Mouse (Mus musculus): ENCODE measurements at regions not wholly inside any gene's neighbourhood (a gene's known extent, or its start where the extent isn't known, plus 50 kb on each side); places are given as distances from the start of the nearest gene placed in this dataset.

DNA sequence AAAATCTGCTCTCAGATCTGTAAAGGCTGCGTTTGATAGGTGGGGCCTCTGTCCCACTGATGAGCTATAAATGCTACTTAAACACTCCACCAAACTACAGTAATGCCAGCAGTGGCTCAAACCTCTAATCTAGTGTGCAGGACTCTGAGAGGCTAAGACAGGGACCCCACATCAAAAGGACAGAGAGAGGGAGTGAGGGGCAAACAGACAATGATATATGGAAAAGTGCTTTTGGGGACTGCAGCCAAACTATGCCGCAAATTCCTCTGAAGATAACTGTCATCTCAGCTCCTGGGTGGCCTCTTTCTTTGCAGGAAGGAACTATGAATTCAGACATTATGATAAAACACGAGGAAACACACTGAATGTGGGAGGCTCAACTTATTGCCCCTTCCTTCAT is 138.9 kb upstream of the Ddit4l start:
- no peak for DNase-seq (ENCODE audit: low spot score in 2 of 2)

DNA sequence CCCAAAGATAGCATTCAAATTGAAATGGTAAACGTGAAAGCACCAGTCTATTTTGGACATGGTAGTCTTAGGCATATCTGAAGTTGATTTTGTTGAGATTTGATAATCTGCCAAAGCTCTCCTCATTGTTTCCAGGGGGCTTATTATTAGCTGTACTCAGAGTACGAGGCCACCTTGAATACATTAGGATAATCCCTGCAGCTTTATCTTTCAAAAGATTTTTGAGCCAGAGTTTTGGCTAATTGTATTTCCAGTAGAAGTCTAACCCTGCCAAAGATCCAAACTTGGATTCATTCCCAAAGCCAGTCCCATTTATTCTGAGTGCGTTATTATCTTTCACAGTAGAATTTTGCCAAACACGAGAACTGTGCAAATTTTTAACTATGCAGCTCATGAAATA is 138.4 kb upstream of the Ddit4l start:
- DNase-seq (ENCODE audit: low spot score in 2 of 2), result no peak

DNA sequence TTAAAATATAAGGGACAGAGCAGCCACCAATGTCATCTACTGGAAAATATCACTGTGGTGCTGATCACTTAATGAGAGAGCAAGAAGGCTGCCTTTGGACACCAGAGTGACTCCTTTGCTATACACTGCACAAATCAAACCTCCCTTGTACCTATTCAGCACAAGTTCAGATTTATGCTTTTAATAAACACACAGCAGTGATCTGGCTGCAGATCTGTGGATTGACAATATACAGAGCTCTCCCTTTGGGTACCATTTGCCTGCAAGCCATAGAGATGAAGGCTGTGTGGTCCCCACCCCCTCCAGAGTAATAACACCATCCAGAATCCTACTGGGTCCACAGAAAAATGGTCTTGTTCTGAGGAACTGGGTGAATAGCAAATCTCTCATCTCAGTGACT is 131.8 kb upstream of the Ddit4l start:
- DNase-seq (ENCODE audit: low spot score in 2 of 2), result no peak

DNA sequence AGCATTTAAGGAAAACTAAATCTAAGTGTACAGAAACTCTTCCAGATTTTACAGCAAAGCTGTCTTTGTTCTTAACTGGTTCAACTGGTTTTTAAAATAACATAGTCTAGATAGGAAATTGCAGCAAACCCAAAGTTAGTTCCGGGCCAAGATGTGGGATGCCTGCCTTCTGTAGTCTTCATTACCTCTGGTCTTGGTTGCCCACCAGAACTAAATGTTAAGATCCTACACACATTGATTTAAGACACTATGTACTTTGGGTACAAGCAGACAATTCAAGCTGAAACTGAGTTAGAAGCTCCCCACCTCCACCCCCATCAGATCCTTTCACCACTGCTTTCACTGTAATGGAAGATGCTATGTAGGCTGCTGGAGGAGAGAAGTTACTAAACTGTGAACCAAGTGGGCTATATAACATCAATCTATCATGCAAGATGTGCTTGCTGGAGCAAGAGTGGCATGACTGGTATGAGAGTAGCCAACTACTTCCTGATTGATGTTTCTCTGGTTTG is 129.8 kb upstream of the Ddit4l start:
- no peak for DNase-seq (ENCODE audit: low spot score in 2 of 2)

DNA sequence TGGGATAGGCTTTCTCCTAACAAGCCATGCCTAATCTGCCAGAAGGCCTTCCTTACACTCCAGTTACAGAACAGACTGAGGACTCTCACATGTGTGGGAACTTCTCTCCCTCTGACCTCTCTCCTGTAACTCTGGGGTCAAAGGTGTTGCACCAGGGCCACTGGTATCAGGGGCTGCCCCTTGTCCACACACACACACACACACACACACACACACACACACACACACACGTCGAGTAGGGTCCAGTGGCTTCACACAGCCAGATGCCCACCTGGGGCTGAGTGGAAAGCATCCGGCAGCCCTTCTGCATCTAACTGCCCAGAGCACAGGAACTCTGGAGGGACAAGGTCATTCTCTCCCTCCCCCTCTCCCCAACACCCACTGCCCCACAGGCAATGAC is 123.1 kb upstream of the Ddit4l start:
- DNase-seq (ENCODE audit: low spot score in 2 of 2), result no peak

DNA sequence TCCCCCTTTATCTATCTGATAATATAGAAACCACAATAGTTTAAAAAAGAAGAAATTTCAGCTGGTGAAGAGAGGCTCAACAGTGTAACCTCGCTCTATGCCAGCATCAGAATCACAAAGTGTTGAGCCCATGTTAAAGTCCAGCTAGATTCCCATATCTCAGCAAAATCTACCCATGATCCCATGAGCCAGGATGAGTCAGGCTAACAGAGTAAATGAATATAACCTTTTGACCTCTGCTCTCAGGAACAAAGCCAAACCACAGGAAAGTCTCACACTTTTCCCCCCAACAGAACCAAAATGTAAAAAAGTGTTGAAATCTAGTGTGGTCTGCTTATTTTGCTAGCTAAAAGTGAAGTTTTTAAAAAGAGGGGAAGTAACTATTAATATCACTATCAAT is 110.1 kb upstream of the Ddit4l start:
- DNase-seq (ENCODE audit: low spot score in 2 of 2), result no peak

DNA sequence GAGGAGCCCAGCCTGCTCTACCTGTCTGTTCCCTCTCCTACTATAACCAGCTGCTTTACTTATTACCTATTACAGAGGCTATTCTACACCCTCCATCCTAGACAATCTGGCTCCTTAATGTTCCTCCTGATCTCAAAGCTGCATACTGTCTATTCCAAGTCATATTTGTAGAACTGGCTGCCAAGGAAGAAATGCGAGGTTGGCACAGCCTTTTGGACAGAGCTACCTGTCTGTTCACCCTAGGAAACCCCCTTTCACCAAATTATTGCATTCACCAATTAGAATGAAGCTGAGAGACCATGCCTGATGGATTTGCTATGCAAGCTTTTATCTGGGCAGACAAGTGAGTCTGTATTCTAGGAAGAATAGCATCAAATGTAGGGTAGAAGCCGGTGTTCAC is 109.0 kb upstream of the Ddit4l start:
- no peak for DNase-seq (ENCODE audit: low spot score in 2 of 2)

DNA sequence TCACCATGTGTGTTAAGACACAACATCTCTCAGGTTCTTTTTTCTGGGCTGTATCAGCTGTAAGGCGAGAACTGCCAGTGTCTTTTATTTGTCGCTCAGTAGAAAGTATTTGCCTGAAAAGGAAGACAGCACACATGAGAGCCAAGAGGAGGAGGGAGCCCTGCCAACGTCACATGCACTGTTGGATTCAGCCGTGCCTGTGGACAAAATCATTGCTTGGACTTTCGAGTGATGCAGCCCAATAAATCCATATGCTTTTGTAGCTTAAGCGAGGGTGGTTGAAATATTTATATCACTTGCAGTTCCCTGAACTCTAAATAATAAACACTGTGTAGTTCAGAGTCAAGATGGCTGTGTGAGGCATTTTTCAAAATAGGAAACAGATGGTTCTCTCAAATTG is 108.4 kb upstream of the Ddit4l start:
- DNase-seq (ENCODE audit: low spot score in 2 of 2), result peak; percentile 25 to 57

DNA sequence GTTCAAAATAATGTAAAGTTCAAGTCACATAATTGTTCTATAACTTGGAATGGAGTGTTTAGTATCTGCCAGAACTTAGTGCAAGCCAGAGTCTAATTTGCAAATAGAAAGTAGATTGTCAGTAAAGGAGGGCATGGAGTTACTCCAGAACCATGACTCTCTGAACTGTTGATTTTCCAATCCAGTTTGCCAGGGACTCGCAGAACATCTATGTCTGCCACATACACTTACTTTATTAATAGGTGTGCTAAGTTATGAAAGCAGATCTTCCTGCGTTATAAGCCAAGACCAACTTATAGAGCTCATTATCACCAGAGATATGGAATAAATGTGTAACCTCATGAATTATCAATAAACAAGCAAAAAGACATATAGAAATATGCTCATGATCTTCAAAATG is 107.2 kb upstream of the Ddit4l start:
- DNase-seq (ENCODE audit: low spot score in 2 of 2), result no peak

DNA sequence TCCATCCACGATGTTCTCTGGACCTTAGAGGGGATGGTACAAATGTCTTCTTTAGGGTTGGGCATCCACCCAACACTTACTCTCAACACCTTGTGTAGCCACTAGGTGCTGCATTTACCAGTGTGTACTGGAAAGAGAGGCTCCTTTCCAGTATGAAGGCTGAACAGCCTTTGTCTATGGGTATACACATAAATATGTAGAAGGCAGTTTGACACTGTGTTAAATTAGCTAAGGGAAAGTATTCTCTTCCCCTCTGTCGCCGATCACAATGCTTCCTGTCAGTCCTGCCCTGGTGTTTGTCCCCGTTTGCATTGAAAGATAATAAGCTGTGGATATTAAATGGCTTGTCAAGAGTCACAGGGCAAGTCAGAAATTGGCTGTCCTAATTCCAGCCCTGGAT is 104.0 kb upstream of the Ddit4l start:
- no peak for DNase-seq (ENCODE audit: low spot score in 2 of 2)

DNA sequence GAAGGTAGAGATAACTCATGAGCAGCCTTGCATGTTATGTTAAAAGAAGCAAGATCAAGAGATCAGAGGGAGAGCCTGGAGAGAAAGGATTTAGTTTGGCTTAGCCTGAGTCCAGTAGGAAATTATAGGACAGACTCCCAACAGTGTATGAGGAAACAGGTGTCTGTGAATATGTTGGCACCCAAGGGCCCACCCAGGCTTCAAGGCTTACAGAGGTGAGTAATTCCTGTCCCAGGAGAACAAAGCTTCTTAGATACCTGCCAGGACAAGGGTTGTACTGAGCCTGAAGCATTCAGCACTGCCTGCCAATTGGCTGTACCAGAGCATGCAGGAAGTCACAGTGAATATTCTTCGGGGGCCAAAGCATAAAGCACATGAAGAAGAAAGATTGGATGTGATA is 101.2 kb upstream of the Ddit4l start:
- DNase-seq (ENCODE audit: low spot score in 2 of 2), result no peak

DNA sequence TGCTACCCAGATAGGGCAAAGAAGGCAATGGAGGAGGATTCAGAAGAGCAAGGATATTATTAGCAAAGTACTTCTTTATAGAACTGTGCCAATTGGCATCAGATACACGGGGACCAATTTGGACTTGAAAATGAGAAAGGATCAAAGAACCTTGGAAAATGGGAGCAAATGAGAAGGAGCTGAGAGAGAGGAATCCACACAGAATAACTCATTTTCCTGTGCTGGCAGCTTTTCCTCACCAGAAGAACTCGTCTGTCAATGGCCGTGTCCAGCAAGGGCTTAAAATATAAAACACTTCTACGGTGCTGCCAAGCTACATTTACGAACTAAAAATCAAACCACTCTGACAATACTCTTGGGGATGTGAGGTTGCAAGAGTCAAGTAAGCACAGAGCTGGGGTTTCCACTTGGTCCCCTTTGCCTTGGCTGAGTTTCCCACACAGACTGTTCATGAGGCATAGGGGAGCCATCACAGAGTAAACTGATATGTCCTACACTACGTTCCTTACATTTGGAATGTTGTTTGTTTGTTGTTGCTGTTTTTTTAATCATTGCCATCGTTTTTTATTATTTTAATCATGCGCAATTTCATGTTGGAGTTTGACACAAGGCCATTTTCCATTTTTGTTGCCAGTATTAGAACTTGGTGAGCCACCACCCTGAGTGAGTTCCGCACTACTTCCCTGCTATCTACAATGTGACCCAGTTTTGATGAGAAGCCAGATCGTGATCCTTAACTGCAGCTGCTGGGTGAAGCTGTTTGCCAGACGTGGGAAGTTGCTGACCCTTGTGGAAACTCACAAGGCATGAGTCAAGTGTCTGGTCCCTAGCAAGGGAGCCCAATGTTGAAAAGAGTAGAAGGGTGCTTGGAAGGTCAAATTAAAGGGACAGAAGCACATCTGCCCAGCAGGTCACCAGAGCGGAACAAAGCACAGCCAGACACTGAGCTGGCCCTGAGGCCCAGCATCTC is 95.5 kb upstream of the Ddit4l start:
- DNase-seq (ENCODE audit: low spot score in 2 of 2), result no peak

DNA sequence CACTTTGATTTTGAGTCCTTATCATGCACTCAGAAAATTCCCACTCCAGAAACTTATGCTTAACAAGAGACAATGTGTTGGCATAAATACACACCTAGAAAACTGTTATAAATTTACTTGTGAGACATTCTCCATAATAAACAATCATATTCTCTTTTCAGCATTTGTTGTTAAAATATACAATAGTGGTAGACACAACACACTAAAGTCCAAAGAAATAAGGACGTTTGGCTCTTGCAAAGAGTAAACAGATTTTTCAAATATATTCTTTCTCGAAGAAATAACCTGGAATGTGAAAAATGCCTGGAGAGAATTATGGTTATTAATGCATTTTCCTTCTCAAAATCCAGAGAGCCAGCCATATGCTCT is 91.8 kb upstream of the Ddit4l start:
- no peak for DNase-seq (ENCODE audit: low spot score in 2 of 2)

DNA sequence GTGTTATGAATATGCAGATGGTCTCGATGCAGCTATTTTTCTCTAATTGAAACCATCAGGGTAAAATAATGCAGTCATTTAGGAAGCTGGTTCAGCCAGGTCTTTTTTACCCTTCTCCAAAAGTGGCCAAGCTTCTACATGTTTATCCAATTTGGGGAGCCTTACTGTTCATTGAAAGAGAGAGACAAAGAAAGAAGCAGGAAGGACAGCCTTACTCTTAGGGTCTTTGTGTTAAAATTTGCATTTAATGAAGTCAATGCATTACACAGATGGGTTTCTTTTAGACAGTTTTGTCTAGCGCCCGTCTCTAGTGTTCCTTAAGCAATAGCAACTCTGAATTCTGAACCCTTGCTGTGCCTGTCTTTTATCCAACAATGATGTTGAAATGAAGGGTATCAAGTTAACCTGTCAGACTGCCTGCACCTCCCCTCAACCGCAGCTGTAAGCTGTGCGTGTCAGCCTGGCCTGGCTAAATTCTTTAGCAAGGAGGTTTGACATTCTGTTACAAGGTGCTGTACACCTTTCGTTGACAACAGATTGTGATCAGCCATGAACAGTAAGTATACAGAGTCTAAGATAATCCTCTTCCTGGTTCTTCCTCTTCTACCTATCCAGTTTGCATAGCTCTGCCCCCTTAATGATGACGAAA is 91.3 kb upstream of the Ddit4l start:
- no peak for DNase-seq (ENCODE audit: low spot score in 2 of 2)

DNA sequence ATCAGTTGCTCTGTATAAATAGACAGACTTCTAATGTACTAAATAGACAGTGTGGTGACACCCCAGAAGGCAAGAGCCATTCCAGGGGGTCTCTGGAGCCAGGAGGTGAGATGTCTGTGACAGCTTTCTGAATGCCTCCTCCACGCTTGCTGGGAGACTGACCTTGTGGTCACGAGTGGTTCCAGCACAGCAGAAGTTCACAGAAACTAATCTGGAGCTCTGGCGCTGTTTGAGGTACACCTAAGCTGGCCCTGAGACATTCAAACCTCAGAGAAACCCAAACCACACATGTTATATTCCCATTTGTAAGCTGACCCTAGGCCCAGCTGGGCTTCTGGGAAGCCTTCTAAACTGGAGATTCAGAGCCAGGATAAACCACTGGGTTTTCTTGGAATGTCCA is 79.7 kb upstream of the Ddit4l start:
- no peak for DNase-seq (ENCODE audit: low spot score in 2 of 2)

DNA sequence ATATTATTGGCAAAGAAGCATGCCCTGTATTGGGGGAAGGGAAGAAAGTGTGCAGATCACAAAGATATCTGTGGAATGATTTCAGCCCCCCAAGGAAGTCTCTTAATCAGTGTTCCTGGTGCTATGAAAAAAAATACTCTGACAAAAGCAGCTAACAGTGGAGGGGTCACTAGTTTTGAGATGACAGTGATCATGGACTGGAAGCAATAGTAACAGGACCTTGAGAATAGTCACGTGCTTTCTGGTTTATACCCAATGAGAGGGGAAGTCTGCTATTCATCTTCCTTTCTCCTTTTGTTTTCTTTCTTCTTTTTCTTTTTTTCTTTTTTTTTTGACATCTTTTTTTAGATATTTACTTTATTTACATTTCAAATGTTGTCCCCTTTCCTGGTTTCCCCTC is 79.1 kb upstream of the Ddit4l start:
- no peak for DNase-seq (ENCODE audit: low spot score in 2 of 2)

DNA sequence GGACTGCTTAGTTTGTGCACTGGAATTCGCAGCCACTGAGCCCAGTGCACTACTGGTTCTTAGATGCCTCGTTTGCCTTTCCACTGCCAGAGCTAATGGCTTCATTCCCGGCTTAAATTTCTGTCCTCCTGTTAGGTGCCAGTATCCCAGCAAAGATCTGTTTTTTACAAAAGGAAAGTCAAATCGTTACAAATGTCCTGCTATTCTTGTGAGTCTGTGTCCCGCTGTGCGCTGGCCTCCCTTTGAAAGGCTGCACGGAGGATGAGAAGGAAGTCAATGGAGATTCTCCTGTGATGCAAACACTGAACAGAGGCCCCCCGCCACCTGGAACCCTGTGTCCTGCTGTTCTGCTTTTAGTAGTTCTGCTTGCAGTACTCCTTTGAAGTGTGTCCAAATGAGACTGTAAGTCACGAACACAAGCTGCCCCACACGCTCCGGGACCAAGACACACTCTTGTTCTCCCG is 74.0 kb upstream of the Ddit4l start:
- DNase-seq (ENCODE audit: low spot score in 2 of 2), result peak; percentile 26 to 32

DNA sequence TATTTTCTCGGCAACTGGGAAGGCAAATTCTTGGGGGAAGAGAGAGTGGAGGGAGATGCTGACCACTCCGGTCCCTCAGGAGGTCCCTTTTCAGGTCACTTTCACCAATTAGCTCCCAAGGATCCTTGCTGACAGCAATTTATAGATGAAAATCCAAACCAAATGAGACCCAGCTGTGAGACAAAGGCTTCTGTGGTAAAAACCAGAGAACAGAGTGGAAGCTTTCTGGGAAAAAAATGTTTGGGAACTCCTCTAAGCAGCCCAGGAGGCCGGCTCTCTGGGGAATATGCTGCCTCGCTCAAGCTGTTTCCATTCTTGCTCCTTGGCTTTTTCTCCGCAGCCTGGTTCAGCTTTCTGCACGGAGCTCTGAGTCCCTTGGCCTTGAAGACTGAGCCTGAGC is 73.5 kb upstream of the Ddit4l start:
- no peak for DNase-seq (ENCODE audit: low spot score in 2 of 2)

DNA sequence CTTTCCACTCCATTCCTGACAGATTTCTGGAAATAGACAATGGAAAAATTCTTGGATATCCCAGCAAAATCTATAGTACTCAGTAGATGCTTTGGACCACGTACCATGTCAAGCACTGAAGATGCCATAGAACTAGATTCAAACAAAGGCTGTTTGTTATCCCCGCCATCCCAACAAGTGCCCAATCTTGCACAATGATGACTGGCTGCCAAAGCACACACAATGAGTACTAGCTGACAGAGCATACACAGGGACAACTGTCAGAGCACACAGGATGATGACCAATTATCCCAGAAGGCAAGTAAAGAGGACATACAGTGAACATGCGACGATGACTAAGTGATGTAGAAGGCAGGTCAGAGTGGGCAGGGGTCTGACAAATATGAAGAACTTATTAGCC is 70.7 kb upstream of the Ddit4l start:
- DNase-seq (ENCODE audit: low spot score in 2 of 2), result no peak

DNA sequence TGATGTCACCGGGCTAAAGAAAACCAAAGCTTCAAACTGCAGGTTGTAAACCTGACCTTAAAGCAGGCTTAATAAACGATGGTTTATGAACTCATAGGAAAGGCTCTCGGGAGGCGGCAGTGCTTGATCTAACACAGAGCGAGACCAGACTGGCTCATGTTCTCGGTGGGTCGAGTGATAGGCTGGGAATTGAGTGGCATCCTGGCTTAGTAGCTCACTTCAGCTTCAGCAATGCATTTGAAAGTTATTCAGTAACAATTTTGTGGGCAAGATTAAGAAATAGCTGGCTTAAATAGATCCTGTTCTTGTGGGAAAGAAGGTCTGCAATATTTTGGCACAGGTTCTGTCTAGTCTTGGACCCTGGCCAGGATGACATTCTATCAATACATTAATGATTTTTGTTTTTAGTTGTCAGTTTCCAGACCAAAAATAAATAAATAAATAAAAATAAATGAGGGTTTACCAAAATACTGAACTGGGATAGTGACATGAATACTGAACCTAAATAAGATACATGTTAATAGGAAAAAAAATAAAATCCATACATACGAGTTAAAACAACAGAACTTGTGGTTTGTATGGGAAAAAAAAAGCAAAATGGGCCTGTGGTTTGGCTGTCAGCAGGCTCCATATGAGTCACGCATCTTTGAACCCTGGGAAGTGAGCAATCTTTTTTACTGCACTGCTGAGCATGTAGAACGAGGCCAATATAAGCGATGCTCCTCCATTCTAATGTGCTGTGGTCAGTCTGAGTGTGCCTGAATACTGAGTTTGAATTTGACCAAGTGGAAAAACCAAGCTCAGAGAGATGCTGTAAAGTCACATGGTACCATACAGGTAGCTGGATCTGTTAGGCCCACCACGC is 68.7 kb upstream of the Ddit4l start:
- no peak for DNase-seq (ENCODE audit: low spot score in 2 of 2)

DNA sequence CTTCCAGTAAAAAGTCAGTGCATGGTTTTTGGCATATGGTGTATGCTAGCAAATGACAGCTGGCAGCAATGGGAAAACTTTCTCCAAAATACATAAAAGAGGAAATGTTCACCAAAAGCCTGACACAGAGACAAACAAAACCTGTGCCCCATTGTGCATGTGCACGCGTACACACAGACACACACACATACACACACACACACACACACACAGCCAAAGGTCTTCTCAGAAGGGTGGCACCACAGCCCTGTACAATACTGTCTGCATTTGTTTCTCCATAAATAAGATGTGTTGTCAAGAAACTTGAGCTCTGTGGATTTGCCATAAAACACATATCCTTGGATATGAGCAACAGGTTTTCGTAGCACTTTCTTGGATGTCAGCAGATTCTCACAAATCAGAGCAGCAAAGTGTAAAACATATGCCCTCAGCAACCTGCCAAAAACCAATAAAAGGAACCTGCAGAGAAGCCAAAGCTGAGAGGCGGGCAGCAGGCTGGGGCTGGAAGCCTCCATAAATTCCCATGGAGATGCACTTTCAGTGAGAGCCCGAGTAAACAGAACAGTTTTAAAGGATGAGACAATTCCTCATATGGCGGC is 60.5 kb upstream of the Ddit4l start:
- DNase-seq (ENCODE audit: low spot score in 2 of 2), result peak; percentile 47 to 60

Measured in layer of hippocampus, postnatal 10 days (tissue).